Mouse (Mus musculus) monocyte, adult 2 months (primary cell): Measurements from ENCODE around the gene Nedd4.

ENCODE experiments used
- DNase-seq, 2 experiments: peaks; one replicate each; pipeline ENCODE4 v3.0.0; 2022; ENCODE audit warnings: low spot score in 2 of 2, low read depth in 1 of 2

Gene Nedd4

DNA sequence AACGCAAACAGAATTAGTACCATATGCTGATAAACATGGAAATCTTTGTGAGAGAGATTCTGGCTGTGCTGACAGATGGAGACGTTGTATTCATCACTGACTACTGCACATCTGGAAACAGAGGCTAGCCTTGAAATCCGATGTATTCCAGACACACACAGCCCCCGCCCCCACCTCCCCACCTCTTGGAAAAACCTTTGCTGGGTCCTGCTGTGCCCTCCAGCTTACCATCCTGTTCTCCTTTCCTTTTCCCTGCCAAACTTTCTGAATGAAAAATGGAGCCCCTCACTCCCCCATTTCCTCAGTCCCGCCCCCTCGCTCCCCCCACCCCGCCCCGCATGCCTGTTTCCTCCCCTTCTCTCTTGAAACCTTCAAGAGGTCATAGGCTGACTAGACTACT lies 120.0 kb downstream of the Nedd4 start:
- DNase-seq, result no peak

DNA sequence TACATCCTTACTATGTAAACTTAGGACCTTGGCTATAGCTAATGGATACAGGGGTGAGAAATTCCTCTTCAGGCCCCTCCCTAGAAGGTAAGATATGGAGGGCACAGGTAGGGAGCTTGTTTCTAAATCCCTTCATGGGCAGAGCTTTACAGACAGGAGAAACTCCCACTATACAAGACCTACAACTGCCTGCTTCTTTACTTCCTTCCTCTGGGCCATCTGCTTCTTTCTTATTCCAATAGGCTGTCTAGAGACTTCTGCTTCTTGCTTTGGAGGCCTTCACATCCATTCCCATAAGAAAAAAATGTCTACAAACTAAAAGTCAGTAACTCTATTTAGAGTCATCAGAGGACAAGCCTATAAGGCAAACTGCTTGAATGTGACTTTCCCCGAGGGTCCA lies 125.6 kb downstream of the Nedd4 start:
- DNase-seq, result no peak

DNA sequence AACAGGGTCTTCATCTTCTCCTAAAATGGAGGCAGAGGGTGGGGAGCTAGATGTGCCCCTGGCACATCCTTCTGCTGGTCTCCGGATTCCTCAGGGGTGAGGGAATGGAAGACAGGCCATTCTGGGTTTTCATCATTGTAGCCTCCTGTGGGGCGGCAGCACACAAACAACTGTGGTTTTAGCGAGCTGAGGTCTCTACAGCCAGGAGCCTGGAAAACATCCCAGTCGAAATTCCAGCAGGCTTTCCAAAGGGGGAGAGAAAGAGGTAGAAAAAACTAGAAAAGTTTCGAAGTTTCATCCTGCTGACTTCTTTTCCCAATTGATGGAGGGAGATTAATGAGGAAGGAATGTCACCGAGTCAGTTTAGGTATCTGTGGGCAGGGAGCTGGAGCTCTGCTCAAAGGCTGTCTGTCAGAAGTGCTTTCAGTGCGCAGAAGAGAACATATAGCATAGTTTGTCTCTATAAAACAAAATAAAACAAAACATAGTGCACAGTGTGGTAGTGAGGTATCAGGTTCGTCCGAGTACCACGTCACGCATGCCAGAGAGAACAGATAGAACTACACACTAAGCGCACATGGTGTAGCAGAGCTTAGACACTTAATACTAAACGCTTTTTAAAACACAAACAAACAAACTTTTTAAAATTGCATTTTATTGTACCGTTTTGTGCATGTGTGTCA lies 128.5 kb downstream of the Nedd4 start:
- no peak for DNase-seq

DNA sequence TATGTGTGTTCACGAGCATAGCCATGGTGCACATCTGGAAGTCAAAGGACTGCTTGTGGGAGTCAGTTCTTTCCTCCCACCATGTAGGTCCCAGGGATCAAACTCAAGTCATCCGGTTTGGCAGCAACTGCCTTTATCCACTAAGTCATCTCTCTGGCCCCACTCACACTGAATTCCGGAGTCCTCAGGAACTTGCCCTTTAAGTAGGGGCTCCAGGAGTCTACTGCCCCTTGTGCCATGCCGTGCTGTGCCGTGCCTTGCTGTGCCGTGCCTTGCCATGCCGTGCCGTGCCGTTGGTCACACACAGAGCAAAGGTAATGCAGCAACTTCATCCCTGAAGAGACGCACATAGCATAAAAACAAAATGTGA lies 129.1 kb downstream of the Nedd4 start:
- no peak for DNase-seq

DNA sequence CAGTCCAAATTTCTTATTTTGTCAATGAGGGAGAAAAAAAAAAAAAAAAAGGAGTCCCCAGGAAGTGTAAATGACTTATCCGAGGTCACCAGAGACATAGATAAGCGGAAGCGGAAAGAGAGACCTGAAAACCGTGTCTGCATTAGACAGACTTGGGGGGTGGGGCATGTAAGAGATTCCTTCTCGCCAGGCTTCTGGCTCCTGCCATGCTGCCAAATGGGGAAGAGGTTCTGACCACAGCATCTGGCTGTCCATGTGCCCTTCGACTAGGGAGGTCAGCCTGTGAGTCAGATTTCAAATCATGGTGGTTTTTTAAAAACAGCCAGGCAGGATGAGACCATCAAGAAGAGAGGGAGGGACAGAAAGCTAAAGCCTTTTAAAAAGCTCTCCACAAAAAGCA lies 129.5 kb downstream of the Nedd4 start:
- peak; percentile 18 to 64 for DNase-seq

DNA sequence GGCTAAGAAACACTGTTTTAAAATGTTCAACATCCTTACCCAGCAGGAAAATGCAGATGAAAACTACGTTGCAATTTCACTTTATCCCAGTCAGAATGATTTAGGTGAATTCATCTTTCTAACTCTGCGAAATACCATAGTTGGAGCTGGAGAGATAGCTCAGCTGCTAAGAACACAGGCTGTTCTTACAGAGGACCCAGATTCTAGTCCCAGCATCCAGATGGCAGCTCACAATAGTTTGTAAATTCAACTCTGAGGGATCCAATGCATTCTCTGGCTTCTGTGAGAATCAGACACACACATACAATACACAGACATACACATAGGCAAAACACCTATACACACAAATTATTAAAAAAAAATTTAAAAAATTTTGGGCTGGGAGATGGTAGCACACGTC lies 133.1 kb downstream of the Nedd4 start:
- no peak for DNase-seq

DNA sequence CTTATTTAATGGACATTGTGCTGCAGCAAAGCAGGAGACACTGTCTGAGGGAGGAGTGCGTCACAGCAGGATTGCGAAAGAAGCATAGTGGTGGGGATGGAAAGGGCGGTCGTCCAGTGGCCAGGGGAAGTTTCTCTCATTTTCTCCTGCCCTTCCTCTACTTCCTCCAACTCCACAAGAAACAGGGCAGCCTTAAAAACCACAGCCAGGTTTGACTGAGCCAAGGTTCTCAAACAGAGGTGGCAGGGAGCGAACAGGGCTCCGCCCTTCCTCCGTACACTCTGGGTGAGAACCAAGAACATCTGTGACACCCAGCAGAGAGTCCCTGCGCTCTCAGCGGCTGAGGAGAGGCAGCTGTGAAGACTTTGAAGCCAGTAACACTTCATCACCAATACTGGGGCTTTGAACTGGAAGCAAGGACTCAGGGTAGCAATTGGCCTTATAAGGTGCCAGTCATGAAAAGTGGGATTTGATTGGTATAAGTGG lies 135.0 kb downstream of the Nedd4 start:
- peak; percentile 54 to 58 for DNase-seq
